Mouse (Mus musculus): ENCODE data around the gene Sult2a1. TPM values are rescaled to one million over a fixed set of nuclear protein-coding genes. Genes with fewer than 3 reads are reported as not detected.
"Not testable (repeated sequence)": the region's sequence is repeated elsewhere in the genome, so short reads cannot be mapped to it uniquely, and the experiment has no call there.

The Sult2a1 gene
- under 1 TPM in 1 of 2 experiments, not detected in 1; 0.75 TPM for total RNA-seq (2021)
- polyA plus RNA-seq (2012; rRNA removed) = not detected in 2 replicates
- long read RNA-seq = 0 reads

DNA sequence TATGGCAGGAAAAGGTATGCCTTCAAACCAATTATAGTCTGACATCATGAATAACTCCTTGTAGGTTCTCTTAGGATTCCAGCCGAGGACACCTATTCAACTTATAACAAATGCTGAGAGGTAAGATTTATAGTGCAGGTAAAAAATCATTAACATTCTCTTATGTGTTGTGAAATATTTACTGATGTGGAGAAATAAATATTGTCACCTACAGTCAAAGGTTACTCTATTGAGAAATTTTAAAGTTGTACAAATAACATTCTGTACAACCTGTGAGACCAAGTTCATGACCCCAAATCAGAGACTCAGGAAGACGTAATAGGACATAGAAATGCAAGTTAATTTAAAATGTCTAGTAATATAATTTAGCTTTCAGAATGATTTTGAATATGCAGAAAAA, at the start of gene Sult2a1:
TSS of gene Sult2a1 (minus strand) at position 101 of the 400 bp plus-strand sequence.
- not testable (repeated sequence) for DNase-seq

DNA sequence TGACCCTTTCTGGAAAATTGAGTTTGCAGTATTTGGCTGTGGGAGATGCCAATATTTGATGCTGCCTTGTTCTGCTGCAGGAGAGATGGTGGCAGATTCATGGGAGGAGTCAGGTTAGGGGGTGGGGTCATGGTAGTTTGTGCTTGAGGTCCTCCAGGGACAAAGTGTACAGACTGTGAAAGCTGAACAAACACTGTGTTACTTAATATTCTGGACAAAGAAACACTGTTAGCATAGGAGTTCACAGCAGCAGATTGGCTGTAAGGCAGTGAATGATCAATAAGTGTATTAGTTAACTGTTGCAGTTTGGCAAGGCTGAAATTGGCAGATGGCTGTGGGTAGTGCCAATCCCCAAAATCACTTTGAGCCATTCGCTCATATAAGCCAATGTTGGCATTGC, 23.3 kb downstream of the Sult2a1 start:
- DNase-seq = no peak

Other genes starting within 250 kb of the Sult2a1 start
- gene Sult2a5, start 213.4 kb downstream of the Sult2a1 start, total RNA-seq (2021) = not detected
- gene Sult2a5, start 213.4 kb downstream of the Sult2a1 start, polyA plus RNA-seq (2012; rRNA removed) = not detected in 2 replicates
- gene Sult2a2, start 103.9 kb downstream of the Sult2a1 start, total RNA-seq (2021) = not detected
- not detected in 2 replicates for gene Sult2a2, start 103.9 kb downstream of the Sult2a1 start, polyA plus RNA-seq (2012; rRNA removed)
- not detected for gene Sult2a4, start 152.2 kb upstream of the Sult2a1 start, total RNA-seq (2021)
- gene Sult2a4, start 152.2 kb upstream of the Sult2a1 start, polyA plus RNA-seq (2012; rRNA removed) = not detected in 2 replicates

Data from adrenal gland, adult 2 months (tissue).